Mouse (Mus musculus) thymus, adult 2 months (tissue): ENCODE data around the gene Nmnat2.

Source experiments
- CTCF ChIP-seq: fragments of 200-500 bp; IDR thresholded peaks from 2 replicates; pipeline ENCODE4 v1.5.1; 2012; ENCODE audit warnings: mild to moderate bottlenecking, control low read depth, low read length, moderate library complexity, borderline replicate concordance; ENCODE audit not compliant: control insufficient read depth, poor library complexity, insufficient read depth; ENCODE audit errors: extremely low read depth
- POLR2A ChIP-seq: fragments of 200-500 bp; IDR thresholded peaks from 2 replicates; pipeline ENCODE4 v1.6.1; 2012; ENCODE audit warnings: mild to moderate bottlenecking, low read length, control low read depth, moderate library complexity; ENCODE audit not compliant: control insufficient read depth, poor library complexity, insufficient read depth; ENCODE audit errors: extremely low read depth

DNA sequence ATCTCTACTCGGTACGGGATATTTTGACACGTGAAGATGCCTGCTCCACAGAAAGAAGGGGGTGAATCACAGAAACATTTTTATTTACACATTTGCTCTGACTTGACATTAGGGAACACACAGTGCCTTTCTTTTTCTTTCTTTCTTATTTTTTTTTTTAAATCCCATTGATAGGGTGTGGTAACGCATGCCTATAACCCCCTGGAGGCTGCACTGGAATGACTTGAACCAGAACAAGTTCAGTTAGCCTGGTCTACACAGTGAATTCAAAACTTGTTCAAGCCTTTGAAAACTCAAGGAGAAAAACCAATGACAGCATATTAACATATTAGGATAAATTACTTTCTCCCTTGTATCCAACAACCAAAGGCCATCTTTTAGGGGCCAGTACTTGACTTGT is 204.3 kb downstream of the Nmnat2 start:
- TF ChIP-seq POLR2A (no peak), CTCF (no peak)
